Mouse (Mus musculus) testis, adult 2 months (tissue): ENCODE measurements around the gene Ankrd12. TPM values are rescaled to one million over a fixed set of nuclear protein-coding genes. Genes with fewer than 3 reads are reported as not detected.
"Not testable (repeated sequence)": the region's sequence is repeated elsewhere in the genome, so short reads cannot be mapped to it uniquely, and the experiment has no call there.

Experiments used
- H3K27ac ChIP-seq: fragments of 200-500 bp; 2 replicates; pipeline ENCODE4 v1.5.1; 2012; ENCODE audit warnings: low read depth, low read length; ENCODE audit not compliant: control insufficient read depth, insufficient read depth
- H3K27me3 ChIP-seq: fragments of 200-500 bp; 2 replicates; pipeline ENCODE4 v1.6.1; 2012; ENCODE audit warnings: mild to moderate bottlenecking, low read length, moderate library complexity; ENCODE audit not compliant: control insufficient read depth, insufficient read depth
- H3K36me3 ChIP-seq: fragments of 200-500 bp; 2 replicates; pipeline ENCODE4 v1.6.1; 2012; ENCODE audit warnings: mild to moderate bottlenecking, low read length; ENCODE audit not compliant: control insufficient read depth, insufficient read depth
- H3K4me1 ChIP-seq: fragments of 200-500 bp; 2 replicates; pipeline ENCODE4 v1.6.1; 2012; ENCODE audit warnings: low read length; ENCODE audit not compliant: control insufficient read depth, insufficient read depth
- H3K4me3 ChIP-seq: fragments of 200-500 bp; 2 replicates; pipeline ENCODE4 v1.5.1; 2012; ENCODE audit warnings: low read depth, mild to moderate bottlenecking, low read length, moderate library complexity, mixed read lengths; ENCODE audit not compliant: control insufficient read depth
- CTCF ChIP-seq: fragments of 200-500 bp; IDR thresholded peaks from 2 replicates; pipeline ENCODE4 v1.5.1; 2012; ENCODE audit warnings: low read depth, mild to moderate bottlenecking, inconsistent platforms, low read length, moderate library complexity; ENCODE audit not compliant: control insufficient read depth, insufficient read depth, insufficient replicate concordance
- POLR2A ChIP-seq: fragments of 200-500 bp; IDR thresholded peaks from 2 replicates; pipeline ENCODE4 v1.6.1; 2012; ENCODE audit warnings: low read depth, mild to moderate bottlenecking, inconsistent platforms, low read length, moderate library complexity; ENCODE audit not compliant: control insufficient read depth
- polyA plus RNA-seq: library from polyadenylated mRNA; depleted of rRNA; stranded (reverse); fragments of >200 nt; gene quantifications from 2 replicates; pipeline ENCODE4 v1.2.3, GENCODE M21; 2012

Ankrd12 gene
- polyA plus RNA-seq, 1 experiment: 11.0 TPM

DNA sequence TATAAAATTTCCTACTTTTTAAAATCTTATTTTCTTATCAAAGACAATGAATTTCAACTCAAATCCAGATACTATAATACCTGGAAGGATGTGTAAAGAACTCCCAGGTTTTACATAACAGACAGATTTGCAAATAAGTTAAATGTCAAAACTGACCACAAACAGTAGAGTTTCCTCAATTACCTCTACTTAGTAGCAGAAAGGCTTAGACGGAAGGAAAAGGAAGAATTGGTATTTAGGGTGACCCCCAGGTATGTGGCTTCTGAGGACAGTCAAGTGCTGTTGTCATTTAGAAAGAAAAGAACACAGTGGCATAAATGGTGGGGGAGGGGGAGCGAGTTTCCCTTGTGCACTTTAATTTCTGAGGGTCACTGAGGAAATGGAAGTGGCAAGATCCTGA, 65.1 kb downstream of the Ankrd12 start:
- no peaks in the 10 kb centered on the region for H3K27me3 ChIP-seq
- no peak for TF ChIP-seq POLR2A
- TF ChIP-seq CTCF: no peak

GRCm38 (mm10) chr17:66007892-66008291, 69.0 kb downstream of the Ankrd12 start:
- Histone ChIP-seq H3K4me1 (no peaks in the 10 kb centered on the region), H3K4me3 (no peak overlapping the region)

More for the DNA sequence above, 65.1 kb downstream of the Ankrd12 start:
- peaks cover 2% of the 10 kb centered on the region; the same call in 1 of the 2 replicates for H3K36me3 ChIP-seq
- no peak overlapping the region for H3K27ac ChIP-seq
- no peaks in the 10 kb centered on the region for H3K4me1 ChIP-seq
- H3K4me3 ChIP-seq: no peak overlapping the region

DNA sequence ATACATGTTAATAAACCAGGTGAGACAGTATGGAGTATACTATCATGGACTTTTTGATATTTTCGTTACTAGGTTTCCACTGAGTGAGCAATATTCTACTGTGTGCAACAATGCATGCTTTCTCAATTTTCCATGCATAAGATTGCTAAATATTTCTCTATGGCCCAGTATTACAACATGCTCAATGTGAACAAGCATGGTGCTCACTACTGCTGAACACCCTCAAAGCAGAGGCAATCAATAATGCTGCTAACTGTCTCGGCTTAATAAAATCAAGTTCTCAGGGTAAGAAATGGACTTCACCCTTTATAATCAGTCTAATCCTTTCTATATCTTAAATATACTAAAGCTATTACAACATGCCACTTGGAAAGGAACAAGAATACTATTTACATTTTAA, 69.4 kb downstream of the Ankrd12 start:
- H3K27ac ChIP-seq: no peak overlapping the region
- H3K4me1 ChIP-seq: no peaks in the 10 kb centered on the region
- H3K4me3 ChIP-seq: no peak overlapping the region
- 0 out of 2 replicates have a peak, but pooled peaks cover 2% of the 10 kb centered on the region for H3K36me3 ChIP-seq
- no peaks in the 10 kb centered on the region for H3K27me3 ChIP-seq
- TF ChIP-seq POLR2A: no peak
- no peak for TF ChIP-seq CTCF

More at GRCm38 (mm10) chr17:66007892-66008291, 69.0 kb downstream of the Ankrd12 start:
- Histone ChIP-seq H3K36me3 (0 out of 2 replicates have a peak, but pooled peaks cover 2% of the 10 kb centered on the region), H3K27ac (no peak overlapping the region), H3K27me3 (no peaks in the 10 kb centered on the region)
- TF ChIP-seq CTCF (no peak), POLR2A (no peak)

DNA sequence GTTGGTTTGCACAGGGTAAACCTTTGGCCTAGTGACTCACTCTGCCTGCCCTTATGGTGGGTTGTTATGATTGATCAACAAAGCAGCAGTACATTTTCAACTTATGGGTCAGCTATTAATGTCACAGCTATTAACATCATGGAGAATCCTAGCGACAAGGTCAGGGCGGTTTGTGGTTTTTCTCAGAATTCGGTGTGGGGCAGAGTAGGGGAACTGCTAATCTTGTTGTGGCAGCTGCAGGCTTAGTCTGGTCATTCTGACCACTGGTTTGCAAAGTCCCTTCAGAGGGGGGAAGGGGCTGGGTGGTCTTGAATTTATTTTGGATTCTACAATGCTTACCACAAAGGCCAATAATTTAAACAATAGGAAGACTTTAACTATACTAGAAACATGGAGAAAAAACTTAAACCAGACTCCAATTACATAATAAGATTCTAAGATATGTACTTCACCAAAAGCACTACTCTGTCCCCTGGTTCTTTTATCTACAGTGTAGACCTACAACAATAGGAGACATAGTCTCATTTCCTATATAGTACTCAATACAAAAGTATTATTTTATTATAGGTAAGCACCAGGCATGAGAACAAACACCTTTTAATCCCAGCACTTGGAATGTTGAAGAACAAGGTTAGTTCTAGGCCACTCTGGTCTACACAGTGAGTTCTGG, 88.6 kb downstream of the Ankrd12 start:
- TF ChIP-seq CTCF (no peak), POLR2A (no peak)
- no peaks in the 10 kb centered on the region for H3K4me1 ChIP-seq
- H3K36me3 ChIP-seq: peaks cover 2% of the 10 kb centered on the region; the same call in 1 of the 2 replicates
- H3K27ac ChIP-seq: no peak overlapping the region
- no peaks in the 10 kb centered on the region for H3K27me3 ChIP-seq
- no peak overlapping the region for H3K4me3 ChIP-seq

- not testable (repeated sequence) for H3K27ac ChIP-seq, H3K4me1 ChIP-seq, H3K27me3 ChIP-seq, H3K36me3 ChIP-seq, H3K4me3 ChIP-seq
Measured at GRCm38 (mm10) chr17:65976720-65977119, 100.2 kb downstream of the Ankrd12 start.

DNA sequence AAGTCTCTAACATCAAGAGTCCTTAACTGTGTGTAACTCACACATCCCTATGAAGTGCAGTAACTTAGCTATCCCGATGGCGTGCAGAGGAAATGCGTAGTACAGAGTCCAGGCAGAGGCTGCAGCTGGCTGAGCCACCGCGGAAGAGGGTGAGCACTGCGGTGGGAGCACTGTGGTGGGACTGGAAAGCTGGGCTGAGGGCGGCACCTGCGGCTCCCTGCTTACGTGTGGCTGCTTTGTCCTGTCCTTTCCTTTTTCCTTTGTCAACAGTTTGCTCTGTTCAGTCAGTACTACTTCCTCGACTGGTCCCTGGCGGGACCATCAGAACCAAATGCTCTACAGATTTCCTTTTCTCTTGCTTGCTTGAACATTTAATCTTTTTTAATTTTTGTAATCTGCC, 109.1 kb downstream of the Ankrd12 start:
- Histone ChIP-seq H3K4me1 (no peaks in the 10 kb centered on the region), H3K27me3 (no peaks in the 10 kb centered on the region), H3K36me3 (no peaks in the 10 kb centered on the region; the same call in 1 of the 2 replicates), H3K4me3 (no peak overlapping the region), H3K27ac (no peak overlapping the region)
- TF ChIP-seq CTCF (no peak), POLR2A (no peak)

DNA sequence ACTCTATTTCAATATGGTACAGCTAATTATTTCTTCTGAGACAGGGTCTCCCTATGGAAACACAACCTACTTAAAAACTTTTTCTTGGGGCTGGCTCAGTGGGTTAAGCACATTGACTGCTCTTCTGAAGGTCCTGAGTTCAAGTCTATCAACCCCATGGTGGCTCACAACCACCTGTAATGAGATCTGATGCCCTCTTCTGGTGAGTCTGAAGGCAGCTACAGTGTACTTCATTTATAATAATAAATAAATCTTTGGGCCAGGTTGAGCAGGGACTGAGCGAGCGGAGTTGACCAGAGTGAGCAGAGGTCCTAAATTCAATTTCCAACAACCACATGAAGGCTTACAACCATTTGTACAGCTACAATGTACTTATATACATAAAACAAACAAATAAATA, 114.6 kb downstream of the Ankrd12 start:
- Histone ChIP-seq H3K36me3 (no peaks in the 10 kb centered on the region), H3K4me3 (no peak overlapping the region), H3K27ac (no peak overlapping the region), H3K27me3 (no peaks in the 10 kb centered on the region), H3K4me1 (peaks cover 2% of the 10 kb centered on the region)
- no peak for TF ChIP-seq POLR2A
- TF ChIP-seq CTCF: no peak
